Mouse (Mus musculus): ENCODE data around the gene Add3. TPM values are rescaled to one million over a fixed set of nuclear protein-coding genes. Genes with fewer than 3 reads are reported as not detected.
"Not testable (repeated sequence)": the region's sequence is repeated elsewhere in the genome, so short reads cannot be mapped to it uniquely, and the experiment has no call there.

Add3 gene
- total RNA-seq, 2 experiments from 2014 or later, result 36.6 to 43.8 TPM

- no peak for ATAC-seq (replicated peaks; ENCODE audit: poor library complexity)
These were observed 50.0 kb downstream of the Add3 start for GRCm38 (mm10) chr19:53190232-53190631.

- ATAC-seq (replicated peaks; ENCODE audit: poor library complexity), result peak; percentile 22; the same call in 1 of the 2 replicates
These were observed 51.7 kb downstream of the Add3 start for GRCm38 (mm10) chr19:53191867-53192487.

GRCm38 (mm10) chr19:53193190-53193589, 52.9 kb downstream of the Add3 start:
- no peak for ATAC-seq (replicated peaks; ENCODE audit: poor library complexity)

GRCm38 (mm10) chr19:53193964-53194582, 53.8 kb downstream of the Add3 start:
- ATAC-seq (replicated peaks; ENCODE audit: poor library complexity), result peak; percentile 78

GRCm38 (mm10) chr19:53194751-53195520, 54.7 kb downstream of the Add3 start:
- ATAC-seq (replicated peaks; ENCODE audit: poor library complexity), result peak; percentile 5

- no peak for ATAC-seq (replicated peaks; ENCODE audit: poor library complexity)
These were observed 56.7 kb downstream of the Add3 start for GRCm38 (mm10) chr19:53196961-53197360.

GRCm38 (mm10) chr19:53197766-53198165, 57.5 kb downstream of the Add3 start:
- no peak for ATAC-seq (replicated peaks; ENCODE audit: poor library complexity)

GRCm38 (mm10) chr19:53198706-53199572, 58.7 kb downstream of the Add3 start:
- no peak for ATAC-seq (replicated peaks; ENCODE audit: poor library complexity)

GRCm38 (mm10) chr19:53199711-53200110, 59.5 kb downstream of the Add3 start:
- ATAC-seq (replicated peaks; ENCODE audit: poor library complexity), result no peak

- no peak for ATAC-seq (replicated peaks; ENCODE audit: poor library complexity)
These were observed 61.9 kb downstream of the Add3 start for GRCm38 (mm10) chr19:53202116-53202515.

GRCm38 (mm10) chr19:53206986-53207385, 66.7 kb downstream of the Add3 start:
- peak; percentile 51; the same call in 1 of the 2 replicates for ATAC-seq (replicated peaks; ENCODE audit: poor library complexity)

- ATAC-seq (replicated peaks; ENCODE audit: poor library complexity), result peak; percentile 62
These were observed 68.6 kb downstream of the Add3 start for GRCm38 (mm10) chr19:53208830-53209229.

- no peak for ATAC-seq (replicated peaks; ENCODE audit: poor library complexity)
These were observed 70.0 kb downstream of the Add3 start for GRCm38 (mm10) chr19:53210251-53210650.

- ATAC-seq (replicated peaks; ENCODE audit: poor library complexity), result no peak
These were observed 75.1 kb downstream of the Add3 start for GRCm38 (mm10) chr19:53215352-53215751.

- peak; percentile 81 for ATAC-seq (replicated peaks; ENCODE audit: poor library complexity)
These were observed 76.7 kb downstream of the Add3 start for GRCm38 (mm10) chr19:53216761-53217538.

- no peak for ATAC-seq (replicated peaks; ENCODE audit: poor library complexity)
These were observed 77.6 kb downstream of the Add3 start for GRCm38 (mm10) chr19:53217837-53218236.

GRCm38 (mm10) chr19:53219305-53219704, 79.1 kb downstream of the Add3 start:
- peak; percentile 41 for ATAC-seq (replicated peaks; ENCODE audit: poor library complexity)

- no peak for ATAC-seq (replicated peaks; ENCODE audit: poor library complexity)
These were observed 80.9 kb downstream of the Add3 start for GRCm38 (mm10) chr19:53221186-53221585.

GRCm38 (mm10) chr19:53225249-53226070, 85.2 kb downstream of the Add3 start:
- not testable (repeated sequence) for ATAC-seq (replicated peaks; ENCODE audit: poor library complexity)

All from megakaryocyte progenitor cell, adult 5-6 weeks (primary cell).